Mouse (Mus musculus): ENCODE measurements around the gene Syne2. TPM values are rescaled to one million over a fixed set of nuclear protein-coding genes. Genes with fewer than 3 reads are reported as not detected.
A peak's percentile ranks its signal among the peaks of the same experiment; 100 is the strongest.
"Not testable (repeated sequence)": the region's sequence is repeated elsewhere in the genome, so short reads cannot be mapped to it uniquely, and the experiment has no call there.

The Syne2 gene
- total RNA-seq, 2 experiments from 2014 or later = 9.1 to 13.9 TPM

GRCm38 (mm10) chr12:76095117-76096035 is 277.4 kb downstream of the Syne2 start:
- DNase-seq (ENCODE audit: low spot score) = no peak

GRCm38 (mm10) chr12:76102621-76103020 is 284.7 kb downstream of the Syne2 start:
- no peak for DNase-seq (ENCODE audit: low spot score)

- DNase-seq (ENCODE audit: low spot score) = peak; percentile 89
Measured at GRCm38 (mm10) chr12:76104596-76105351, 286.8 kb downstream of the Syne2 start.

GRCm38 (mm10) chr12:76109646-76110405 is 291.9 kb downstream of the Syne2 start:
- DNase-seq (ENCODE audit: low spot score) = no peak

DNA sequence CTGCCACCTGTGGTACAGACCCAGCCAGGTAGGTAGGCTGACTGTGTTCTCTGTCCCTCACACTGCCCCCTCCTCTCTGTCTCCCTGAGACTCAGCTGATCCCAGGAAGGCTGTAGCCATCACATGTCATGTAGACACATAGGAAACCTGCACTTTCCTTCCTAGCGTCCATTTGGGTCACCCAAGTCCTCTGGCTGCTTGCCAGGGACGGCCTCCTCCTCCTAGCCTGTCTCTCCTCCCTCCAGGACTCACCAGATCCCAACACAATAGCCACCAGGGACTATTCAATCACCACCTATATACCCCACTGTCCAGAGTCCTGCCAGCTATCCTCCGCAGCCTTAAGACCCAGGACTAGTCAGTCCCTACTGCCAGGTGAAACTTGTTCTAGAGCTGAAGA is 293.1 kb downstream of the Syne2 start:
- no peak for DNase-seq (ENCODE audit: low spot score)

DNA sequence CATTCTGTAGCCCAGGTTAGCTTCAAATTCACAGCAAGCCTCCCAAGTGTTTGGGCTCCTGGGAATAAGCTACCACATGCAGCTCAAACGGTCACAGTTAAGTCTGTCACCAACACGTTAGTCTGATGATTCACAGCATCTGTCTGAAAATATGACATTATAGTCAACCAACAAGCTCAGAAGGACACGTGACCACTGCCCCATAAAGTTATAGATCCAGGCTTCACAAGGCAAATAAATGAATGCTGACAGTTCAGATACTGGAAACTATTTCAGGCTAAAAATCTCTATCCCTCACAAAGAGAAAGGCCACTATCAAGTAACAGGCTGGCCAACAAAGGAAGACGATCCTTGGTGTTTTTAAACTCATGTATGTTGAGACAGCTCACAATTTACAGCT is 298.6 kb downstream of the Syne2 start:
- DNase-seq (ENCODE audit: low spot score) = no peak

GRCm38 (mm10) chr12:76117632-76118153 is 299.8 kb downstream of the Syne2 start:
- no peak for DNase-seq (ENCODE audit: low spot score)

DNA sequence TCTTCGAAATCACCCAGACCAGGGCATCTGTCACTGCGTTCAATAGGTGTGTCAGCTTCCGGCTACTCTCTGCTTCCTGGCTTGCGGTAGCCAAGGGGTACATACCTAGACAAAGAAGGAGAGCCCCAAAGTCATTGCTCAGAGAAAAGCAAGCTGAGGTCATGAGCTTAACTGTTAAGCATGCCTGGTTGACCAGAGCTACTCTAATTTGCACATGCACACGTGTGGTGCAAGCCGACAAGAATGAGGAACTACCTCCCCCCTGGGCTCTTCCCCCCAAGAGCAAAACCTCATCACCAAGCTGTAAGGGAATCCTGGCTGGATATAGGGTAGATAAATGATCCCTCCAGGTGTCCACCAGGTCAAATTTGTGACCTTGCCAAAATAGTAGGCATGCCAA is 305.3 kb downstream of the Syne2 start:
- DNase-seq (ENCODE audit: low spot score) = no peak

DNA sequence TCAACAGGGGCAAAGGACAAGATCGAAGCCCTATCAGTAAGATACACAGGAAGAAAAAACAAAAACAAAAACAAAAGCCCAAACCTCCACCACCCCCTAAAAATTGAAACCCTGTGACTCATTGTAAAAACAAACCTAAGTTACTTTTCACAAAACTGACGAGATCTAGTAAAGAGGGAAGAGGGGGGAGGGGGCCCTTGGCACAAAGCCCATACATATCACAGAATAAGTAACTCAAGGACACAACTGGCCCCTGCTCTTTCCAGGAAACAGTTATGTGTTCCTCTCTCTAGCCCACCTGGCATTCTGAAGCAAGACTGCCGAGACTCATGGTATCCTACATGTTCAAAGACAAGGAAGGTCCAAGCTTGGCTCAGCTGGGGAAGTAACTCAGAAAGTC is 310.4 kb downstream of the Syne2 start:
- DNase-seq (ENCODE audit: low spot score) = no peak

GRCm38 (mm10) chr12:76128831-76129230 is 310.9 kb downstream of the Syne2 start:
- DNase-seq (ENCODE audit: low spot score) = peak; percentile 64

GRCm38 (mm10) chr12:76130281-76130680 is 312.3 kb downstream of the Syne2 start:
- DNase-seq (ENCODE audit: low spot score) = peak; percentile 21

- no peak for DNase-seq (ENCODE audit: low spot score)
Measured at GRCm38 (mm10) chr12:76130891-76131290, 313.0 kb downstream of the Syne2 start.

GRCm38 (mm10) chr12:76132591-76132990 is 314.7 kb downstream of the Syne2 start:
- no peak for DNase-seq (ENCODE audit: low spot score)

DNA sequence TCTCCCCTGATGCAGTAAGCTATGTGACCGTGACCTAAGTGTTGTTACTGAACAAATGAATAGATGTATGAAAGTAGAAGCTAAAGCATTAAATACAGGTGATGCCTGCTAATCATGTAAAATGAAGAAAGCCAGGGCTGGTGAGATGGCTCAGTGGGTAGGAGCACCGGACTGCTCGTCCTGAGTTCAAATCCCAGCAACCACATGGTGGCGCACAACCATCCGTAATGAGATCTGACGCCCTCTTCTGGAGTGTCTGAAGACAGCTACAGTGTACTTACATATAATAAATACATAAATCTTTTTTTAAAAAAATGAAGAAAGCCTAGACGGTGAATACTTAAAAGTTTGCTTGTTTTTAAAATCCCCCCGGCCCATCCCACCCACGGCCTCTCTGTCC is 315.1 kb downstream of the Syne2 start:
- not testable (repeated sequence) for DNase-seq (ENCODE audit: low spot score)

DNA sequence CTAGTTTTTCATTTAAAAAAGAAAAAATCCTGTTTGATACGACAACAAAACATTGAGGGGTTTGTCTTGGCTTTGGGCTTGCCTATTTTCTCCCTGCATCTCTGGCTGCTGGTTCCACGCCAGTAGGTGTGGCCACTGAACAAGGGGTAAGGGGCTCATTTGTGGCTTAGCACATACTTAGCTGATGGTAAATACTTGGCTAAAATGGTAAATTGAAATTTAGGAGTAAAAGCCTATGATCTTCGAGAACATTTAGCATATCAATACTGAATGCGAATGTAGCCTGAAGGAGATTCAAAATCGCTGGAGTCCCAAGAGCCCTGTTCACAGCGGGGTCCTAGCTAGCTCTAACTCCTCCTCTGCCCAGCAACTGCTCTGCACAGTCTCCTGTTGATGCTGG is 318.8 kb downstream of the Syne2 start:
- no peak for DNase-seq (ENCODE audit: low spot score)

- DNase-seq (ENCODE audit: low spot score) = not testable (repeated sequence)
Measured at GRCm38 (mm10) chr12:76152389-76152788, 334.5 kb downstream of the Syne2 start.

Small RNAs within 50 kb of the gene (microRNA-seq; reads per million reads assigned to microRNA genes)
- gene Mir5101 = not detected

Other genes with a start within 250 kb of the Syne2 start
- gene Ppp2r5e, start 221.9 kb upstream of the Syne2 start, total RNA-seq (2021) = 10 to 100 TPM; 30.9 to 34.1 TPM
- gene Wdr89, start 148.6 kb upstream of the Syne2 start, total RNA-seq (2021) = 1 to 10 TPM; 2.1 to 2.7 TPM
- 10 to 100 TPM; 12.0 to 13.4 TPM for gene Sgpp1, start 82.4 kb upstream of the Syne2 start, total RNA-seq (2021)